Mouse (Mus musculus): ENCODE measurements around the gene Ctdnep1.

DNA sequence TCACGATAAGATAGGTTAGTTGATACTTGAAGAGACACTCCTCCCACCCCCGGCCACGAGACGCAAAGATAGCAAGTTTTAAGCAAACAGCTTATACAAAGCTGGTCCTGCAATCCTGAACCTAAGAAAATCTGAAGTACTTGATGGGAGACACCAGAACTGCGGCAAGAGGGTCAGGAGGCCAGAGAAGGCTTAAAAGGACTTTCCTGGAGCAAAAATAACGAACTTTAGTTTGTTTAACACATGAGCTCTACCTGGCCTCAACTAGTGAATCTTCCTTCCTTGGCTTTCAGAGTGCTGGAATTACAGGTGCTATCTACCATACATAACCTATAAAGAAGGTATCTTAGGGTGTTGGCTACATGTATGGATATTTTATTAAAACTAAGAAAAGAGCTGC is 46.3 kb upstream of the Ctdnep1 start:
- TF ChIP-seq POLR2A (IDR thresholded peaks at IDR 0.05; ENCODE audit: low read depth, low read length): no peak
- no peak for TF ChIP-seq CTCF (IDR thresholded peaks at IDR 0.05; ENCODE audit: extremely low read depth, insufficient read depth, insufficient read length, insufficient replicate concordance)

Measured in spleen, adult 2 months (tissue).